ENCODE assay signal across 22 mouse cellular contexts in the genomic region with DNA sequence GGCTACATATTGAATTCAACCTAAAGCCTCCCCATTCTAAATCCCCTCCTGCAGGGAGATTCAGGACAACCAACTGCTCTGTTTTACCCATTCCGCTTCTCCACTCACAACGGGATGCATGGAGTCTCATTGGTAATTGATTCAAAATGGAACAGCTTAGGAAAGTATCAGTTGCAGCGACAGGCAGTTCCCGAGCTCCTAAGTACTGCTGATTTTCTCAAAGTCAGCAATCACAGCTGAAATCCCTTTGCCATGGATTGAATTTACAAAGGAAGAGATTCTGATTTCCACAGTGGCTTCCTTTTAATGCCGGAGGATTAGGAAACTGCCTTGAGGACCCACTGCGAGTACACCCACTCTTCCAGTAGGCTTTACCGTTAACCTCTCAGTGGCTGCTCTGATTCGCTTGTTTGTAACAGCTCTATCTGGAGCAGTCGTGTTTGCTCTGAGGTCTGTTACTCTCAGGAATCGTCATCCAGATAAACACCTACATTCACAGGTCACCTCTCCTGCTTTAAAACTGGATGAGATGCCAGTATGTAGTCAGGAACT. TPM values are rescaled to one million over a fixed set of nuclear protein-coding genes. Genes with fewer than 3 reads are reported as not detected.
DNase-seq lines count a peak whose midpoint lies in the region; ATAC-seq and TF ChIP-seq lines count a peak whose summit lies in the region.
"Had no signal": no experiment of that assay in that cellular context is flagged by ENCODE, and none has a peak within 500 bp of the region (broad histone marks: within the 10 kb centered on the region; RNA-seq: fewer than 3 reads in every experiment).

No protein-coding gene starts in this region.

- no peaks in the 10 kb centered on the region for H3K9me3 ChIP-seq in midbrain, embryonic 11.5 days (ENCODE audit: control insufficient read depth, low read length)
- H3K9me3 ChIP-seq in midbrain, postnatal 0 days (ENCODE audit: low read length): no peaks in the 10 kb centered on the region
- peaks cover 3% of the 10 kb centered on the region; the same call in 1 of the 2 replicates for H3K9me3 ChIP-seq in embryonic facial prominence, embryonic 14.5 days (ENCODE audit: control insufficient read depth, low read length)
- peaks cover 8% of the 10 kb centered on the region; the same call in 1 of the 2 replicates for H3K9me3 ChIP-seq in limb, embryonic 12.5 days
- H3K9me3 ChIP-seq: heart, embryonic 10.5 days; hindbrain, embryonic 13.5 days had no signal

- no peak for TF ChIP-seq CTCF in midbrain, postnatal 0 days (IDR thresholded peaks at IDR 0.05)

- no peaks in the 10 kb centered on the region for H3K36me3 ChIP-seq in midbrain, embryonic 11.5 days (ENCODE audit: control insufficient read depth, insufficient read depth, low read length)
- no peaks in the 10 kb centered on the region for H3K36me3 ChIP-seq in midbrain, postnatal 0 days (ENCODE audit: insufficient read depth, low read length)
- peaks cover 4% of the 10 kb centered on the region; the same call in 1 of the 2 replicates for H3K36me3 ChIP-seq in embryonic facial prominence, embryonic 14.5 days (ENCODE audit: control insufficient read depth, insufficient read depth, low read length)
- H3K36me3 ChIP-seq in limb, embryonic 12.5 days: peaks cover 66% of the 10 kb centered on the region
- H3K36me3 ChIP-seq: heart, embryonic 10.5 days; hindbrain, embryonic 13.5 days had no signal

- DNase-seq in midbrain, embryonic 11.5 days (ENCODE audit: low spot score, missing footprints): peak; percentile 84
- no peak for DNase-seq in midbrain, postnatal 0 days (ENCODE audit: low spot score)
- peak; percentile 78 for DNase-seq in embryonic facial prominence, embryonic 14.5 days (ENCODE audit: low spot score)
- no peak for DNase-seq in layer of hippocampus, adult 11-12 months (ENCODE audit: low spot score)
- no peak for DNase-seq in embryo, embryonic 10.5 days (ENCODE audit: low spot score)
- DNase-seq: adrenal gland, adult 2 months; adrenal gland, postnatal 25 days; cerebellum, adult 11 months; cerebellum, adult 8-10 months; cerebellum, postnatal 14 days; gastrocnemius, adult 2 months; gastrocnemius, postnatal 36 days; heart, adult 18-20 months; heart, postnatal 10 days had no signal

- H3K4me3 ChIP-seq in midbrain, embryonic 11.5 days (ENCODE audit: low read depth, low read length): no peak overlapping the region
- H3K4me3 ChIP-seq in midbrain, postnatal 0 days (ENCODE audit: low read depth, low read length): no peak overlapping the region
- H3K4me3 ChIP-seq in embryonic facial prominence, embryonic 14.5 days (ENCODE audit: low read depth, low read length): no peak overlapping the region
- H3K4me3 ChIP-seq in limb, embryonic 12.5 days (replicated peaks): no peak overlapping the region
- H3K4me3 ChIP-seq: forebrain, embryonic 13.5 days; gastrocnemius, adult 2 months; heart, embryonic 10.5 days; hindbrain, embryonic 13.5 days had no signal

- no peak overlapping the region for H3K27ac ChIP-seq in midbrain, embryonic 11.5 days (ENCODE audit: low read depth, low read length)
- H3K27ac ChIP-seq in midbrain, postnatal 0 days (ENCODE audit: low read depth, low read length): no peak overlapping the region
- peak overlapping the region; percentile 17; the same call in 1 of the 2 replicates for H3K27ac ChIP-seq in embryonic facial prominence, embryonic 14.5 days (replicated peaks; ENCODE audit: low read depth, low read length)
- H3K27ac ChIP-seq in limb, embryonic 12.5 days: no peak overlapping the region
- H3K27ac ChIP-seq: forebrain, embryonic 13.5 days; gastrocnemius, adult 2 months; heart, embryonic 10.5 days; hindbrain, embryonic 13.5 days; hindbrain, postnatal 0 days had no signal

- no peaks in the 10 kb centered on the region for H3K4me1 ChIP-seq in midbrain, embryonic 11.5 days (ENCODE audit: control insufficient read depth, insufficient read depth, low read length)
- no peaks in the 10 kb centered on the region for H3K4me1 ChIP-seq in midbrain, postnatal 0 days (ENCODE audit: insufficient read depth, low read length)
- peaks cover 16% of the 10 kb centered on the region for H3K4me1 ChIP-seq in embryonic facial prominence, embryonic 14.5 days (ENCODE audit: control insufficient read depth, insufficient read depth, low read length)
- peaks cover 68% of the 10 kb centered on the region for H3K4me1 ChIP-seq in limb, embryonic 12.5 days (replicated peaks)
- H3K4me1 ChIP-seq: forebrain, embryonic 13.5 days; heart, embryonic 10.5 days; hindbrain, embryonic 13.5 days had no signal

- WGBS in midbrain, embryonic 11.5 days: 33% methylated on average over 10 of the region's 10 CpGs
- WGBS in midbrain, postnatal 0 days: 27% methylated on average over 10 of the region's 10 CpGs
- 20% methylated on average over 10 of the region's 10 CpGs for WGBS in embryonic facial prominence, embryonic 14.5 days
- 36% methylated on average over 10 of the region's 10 CpGs for WGBS in limb, embryonic 12.5 days

- no peak for ATAC-seq in midbrain, embryonic 11.5 days (ENCODE audit: low FRiP score)
- no peak for ATAC-seq in midbrain, postnatal 0 days (ENCODE audit: low FRiP score)
- peak; percentile 55; the same call in 1 of the 2 replicates for ATAC-seq in embryonic facial prominence, embryonic 14.5 days (ENCODE audit: low read depth)
- 0 out of 2 replicates have a peak, but pooled peaks have one; percentile 30 for ATAC-seq in limb, embryonic 12.5 days (ENCODE audit: insufficient number of reproducible peaks, insufficient read depth, low FRiP score, low TSS enrichment, low read depth)
- ATAC-seq: forebrain, embryonic 13.5 days; hindbrain, postnatal 0 days had no signal

- no peak overlapping the region for H3K9ac ChIP-seq in midbrain, embryonic 11.5 days (ENCODE audit: low read length)
- H3K9ac ChIP-seq in midbrain, postnatal 0 days (replicated peaks; ENCODE audit: low read length, poor library complexity, severe bottlenecking): no peak overlapping the region
- H3K9ac ChIP-seq in embryonic facial prominence, embryonic 14.5 days (ENCODE audit: low read depth, low read length): no peak overlapping the region
- no peak overlapping the region for H3K9ac ChIP-seq in limb, embryonic 12.5 days (replicated peaks)
- H3K9ac ChIP-seq: forebrain, embryonic 13.5 days; hindbrain, embryonic 13.5 days had no signal

- H3K27me3 ChIP-seq in midbrain, embryonic 11.5 days (ENCODE audit: control insufficient read depth, insufficient read depth, low read length): peaks cover 34% of the 10 kb centered on the region
- peaks cover 50% of the 10 kb centered on the region for H3K27me3 ChIP-seq in midbrain, postnatal 0 days (ENCODE audit: insufficient read depth, low read length)
- peaks cover 33% of the 10 kb centered on the region for H3K27me3 ChIP-seq in embryonic facial prominence, embryonic 14.5 days (replicated peaks; ENCODE audit: control insufficient read depth, insufficient read depth, low read length)
- peaks cover 5% of the 10 kb centered on the region; the same call in 1 of the 2 replicates for H3K27me3 ChIP-seq in limb, embryonic 12.5 days

- H3K4me2 ChIP-seq in midbrain, embryonic 11.5 days: no peak overlapping the region
- no peak overlapping the region for H3K4me2 ChIP-seq in midbrain, postnatal 0 days (ENCODE audit: low read depth, low read length, poor library complexity, severe bottlenecking)
- H3K4me2 ChIP-seq in embryonic facial prominence, embryonic 14.5 days (ENCODE audit: low read depth, low read length): peak overlapping the region; percentile 21
- H3K4me2 ChIP-seq in limb, embryonic 12.5 days: peak overlapping the region; percentile 19; the same call in 1 of the 2 replicates
- H3K4me2 ChIP-seq: forebrain, embryonic 13.5 days; hindbrain, embryonic 13.5 days had no signal

RNA-seq across cellular contexts. Expression of gene Tbx15, which starts 26.6 kb away (rescaled TPM):
- 1.6 and 1.8 TPM in 2 replicates for polyA plus RNA-seq in midbrain, embryonic 11.5 days (2014; fragmentation: Nextera tagmentation; extraction: Ambion mirVana)
- 1.3 and 13.1 TPM in 2 replicates for total RNA-seq in midbrain, postnatal 0 days (2014; rRNA removed)
- polyA plus RNA-seq in midbrain, postnatal 0 days (2015; fragmentation: Nextera tagmentation; extraction: Ambion mirVana): 0.59 and 0.91 TPM in 2 replicates
- 19.0 and 20.6 TPM in 2 replicates for polyA plus RNA-seq in embryonic facial prominence, embryonic 14.5 days (2014; fragmentation: Nextera tagmentation; extraction: Ambion mirVana)
- polyA plus RNA-seq in limb, embryonic 12.5 days (2016; fragmentation: Nextera tagmentation; extraction: Ambion mirVana): 26.5 and 32.6 TPM in 2 replicates
- total RNA-seq: common myeloid progenitor, adult 5-6 weeks; hematopoietic stem cell, adult 5-6 weeks had no signal
- polyA plus RNA-seq: intestine, embryonic 14.5 days had no signal

Comparison
In these comparisons a context has a peak if more than half of its experiments do, and no peak if none do; other contexts are left out.
1. DNase-seq: peak in midbrain, embryonic 11.5 days (single experiment) and embryonic facial prominence, embryonic 14.5 days (single experiment); none in midbrain, postnatal 0 days (single experiment), layer of hippocampus, adult 11-12 months (single experiment) and embryo, embryonic 10.5 days (single experiment).
2. ATAC-seq: peak in embryonic facial prominence, embryonic 14.5 days (single experiment) and limb, embryonic 12.5 days (single experiment); none in midbrain, embryonic 11.5 days (single experiment) and midbrain, postnatal 0 days (single experiment).
3. H3K4me2 ChIP-seq: peak in embryonic facial prominence, embryonic 14.5 days (single experiment) and limb, embryonic 12.5 days (single experiment); none in midbrain, embryonic 11.5 days (single experiment) and midbrain, postnatal 0 days (single experiment).